Mouse (Mus musculus): ENCODE measurements around the gene Psrc1.

DNA sequence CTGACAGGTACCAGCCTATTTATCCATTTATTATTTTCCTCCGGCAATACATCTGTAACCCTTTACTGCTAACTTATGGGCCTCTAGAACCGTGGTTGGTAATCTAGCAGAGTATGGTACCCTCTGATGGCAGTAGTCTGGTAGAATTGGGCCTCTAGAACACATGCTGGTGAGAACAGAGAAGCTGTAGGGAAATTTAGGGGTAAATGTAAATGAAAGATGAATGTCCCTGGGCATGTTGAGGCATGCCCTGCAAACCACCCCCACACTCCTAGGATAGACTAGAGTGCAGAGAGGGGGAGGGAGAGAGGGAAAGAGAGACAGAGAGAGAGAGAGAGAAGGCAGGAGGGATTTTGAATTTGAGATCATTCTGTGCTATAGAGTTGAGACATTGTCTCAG, 786 bp downstream of the Psrc1 start:
- TF ChIP-seq CHD1 (IDR thresholded peaks at IDR 0.05; ENCODE audit: low read depth, low read length), result peak; percentile 100
- TF ChIP-seq CTCF (conservative IDR thresholded peaks at IDR 0.05 in 1 of 2, IDR thresholded peaks at IDR 0.05 in 1 of 2; ENCODE audit: low read depth in 2 of 2, low read length in 2 of 2), result no peak
- peak; percentile 61 for TF ChIP-seq MXI1 (IDR thresholded peaks at IDR 0.05; ENCODE audit: low read depth, low read length)
- no peak for TF ChIP-seq ZKSCAN1 (IDR thresholded peaks at IDR 0.05; ENCODE audit: borderline replicate concordance, low read depth, low read length)
- TF ChIP-seq NRF1 (IDR thresholded peaks at IDR 0.05; ENCODE audit: low read depth, low read length), result no peak
- no peak for TF ChIP-seq USF1 (IDR thresholded peaks at IDR 0.05; ENCODE audit: low read depth, low read length)
- no peak for TF ChIP-seq E2F4 (IDR thresholded peaks at IDR 0.05; ENCODE audit: insufficient replicate concordance, low read depth, low read length)
- no peak for TF ChIP-seq SMC3 (IDR thresholded peaks at IDR 0.05; ENCODE audit: low read depth, low read length)
- TF ChIP-seq UBTF (IDR thresholded peaks at IDR 0.05; ENCODE audit: low read depth, low read length), result no peak
